Mouse (Mus musculus) CH12.LX (cell line): ENCODE measurements around the gene Adgrl3.

Experiments
- CTCF ChIP-seq, 2 experiments: IDR thresholded peaks in 1 of 2; conservative IDR thresholded peaks in 1 of 2; 2 replicates each; pipeline ENCODE4 v1.5.1; 2011 to 2012; ENCODE audit warnings: low read depth in 2 of 2, low read length in 2 of 2, improper control_type of control experiment in 1 of 2, inconsistent platforms in 1 of 2, mild to moderate bottlenecking in 1 of 2, moderate library complexity in 1 of 2
- E2F4 ChIP-seq: IDR thresholded peaks from 2 replicates; pipeline ENCODE4 v1.6.1; 2011; ENCODE audit warnings: low read depth, low read length, improper control_type of control experiment; ENCODE audit not compliant: insufficient replicate concordance
- HCFC1 ChIP-seq: IDR thresholded peaks from 2 replicates; pipeline ENCODE4 v1.6.1; 2012; ENCODE audit warnings: low read depth, mild to moderate bottlenecking, inconsistent platforms, low read length, improper control_type of control experiment
- POLR2A ChIP-seq: IDR thresholded peaks from 2 replicates; pipeline ENCODE4 v1.6.1; 2011; ENCODE audit warnings: low read depth, mild to moderate bottlenecking, improper control_type of control experiment, low read length
- POLR2AphosphoS2 ChIP-seq: IDR thresholded peaks from 2 replicates; pipeline ENCODE4 v1.6.1; 2011; ENCODE audit warnings: low read depth, low read length, improper control_type of control experiment

- no peak for TF ChIP-seq HCFC1
- no peak for TF ChIP-seq POLR2A
- no peak for TF ChIP-seq CTCF (conservative IDR thresholded peaks at IDR 0.05 in 1 of 2, IDR thresholded peaks at IDR 0.05 in 1 of 2; ENCODE audit: low read depth in 2 of 2, low read length in 2 of 2)
- no peak for TF ChIP-seq POLR2AphosphoS2
- TF ChIP-seq E2F4, result no peak
Measured at GRCm38 (mm10) chr5:81020281-81021005, 505 bp downstream of the Adgrl3 start.
